Mouse (Mus musculus): ENCODE data around the gene Gsta1. TPM values are rescaled to one million over a fixed set of nuclear protein-coding genes. Genes with fewer than 3 reads are reported as not detected.
"Not testable (repeated sequence)": the region's sequence is repeated elsewhere in the genome, so short reads cannot be mapped to it uniquely, and the experiment has no call there.

The Gsta1 gene
- total RNA-seq (2021) = not detected

GRCm38 (mm10) chr9:78230461-78230860 lies at the start of gene Gsta1:
TSS of gene Gsta1 (plus strand) at chr9:78230656.
- intact Hi-C loops (cut with DNase I); DNase-seq (ENCODE audit: low spot score in 2 of 2): not testable (repeated sequence)

GRCm38 (mm10) chr9:78182474-78182873 lies 48.0 kb upstream of the Gsta1 start, which contains the start of gene Gsta4:
TSS of gene Gsta4 (plus strand) at chr9:78182774.
- DNase-seq (ENCODE audit: low spot score in 2 of 2); intact Hi-C loops (cut with DNase I): not testable (repeated sequence)

GRCm38 (mm10) chr9:78185686-78186085 lies 44.8 kb upstream of the Gsta1 start:
- intact Hi-C loops (cut with DNase I) = no loop called here
- no peak for DNase-seq (ENCODE audit: low spot score in 2 of 2)

GRCm38 (mm10) chr9:78188910-78189309 lies 41.5 kb upstream of the Gsta1 start:
- intact Hi-C loops (cut with DNase I) = no loop called here
- DNase-seq (ENCODE audit: low spot score in 2 of 2) = no peak

GRCm38 (mm10) chr9:78190651-78191634 lies 39.5 kb upstream of the Gsta1 start:
- DNase-seq (ENCODE audit: low spot score in 2 of 2) = peak in 1 of 2 experiments; percentile 22
- intact Hi-C loops (cut with DNase I) = loop anchor here (5.0 kb wide), 1 partner anchor 79 kb away; no protein-coding TSS in a partner anchor

- intact Hi-C loops (cut with DNase I) = loop anchor here (5.0 kb wide), 1 partner anchor 79 kb away; no protein-coding TSS in a partner anchor
- DNase-seq (ENCODE audit: low spot score in 2 of 2) = peak in 1 of 2 experiments; percentile 32
Observed at GRCm38 (mm10) chr9:78191736-78192135, 38.7 kb upstream of the Gsta1 start.

GRCm38 (mm10) chr9:78193902-78194597 lies 36.4 kb upstream of the Gsta1 start:
- DNase-seq (ENCODE audit: low spot score in 2 of 2) = peak; percentile 40 to 66
- intact Hi-C loops (cut with DNase I) = loop anchor here (5.0 kb wide), 1 partner anchor 82 kb away; no protein-coding TSS in a partner anchor

GRCm38 (mm10) chr9:78195034-78195433 lies 35.4 kb upstream of the Gsta1 start:
- peak; percentile 34 to 84 for DNase-seq (ENCODE audit: low spot score in 2 of 2)
- intact Hi-C loops (cut with DNase I) = no loop called here

GRCm38 (mm10) chr9:78197801-78198200 lies 32.7 kb upstream of the Gsta1 start:
- intact Hi-C loops (cut with DNase I) = no loop called here
- no peak for DNase-seq (ENCODE audit: low spot score in 2 of 2)

GRCm38 (mm10) chr9:78204194-78204593 lies 26.3 kb upstream of the Gsta1 start:
- no peak for DNase-seq (ENCODE audit: low spot score in 2 of 2)
- intact Hi-C loops (cut with DNase I) = no loop called here

GRCm38 (mm10) chr9:78208956-78209355 lies 21.5 kb upstream of the Gsta1 start:
- no peak for DNase-seq (ENCODE audit: low spot score in 2 of 2)
- intact Hi-C loops (cut with DNase I) = no loop called here

GRCm38 (mm10) chr9:78210079-78210478 lies 20.4 kb upstream of the Gsta1 start:
- intact Hi-C loops (cut with DNase I) = no loop called here
- no peak for DNase-seq (ENCODE audit: low spot score in 2 of 2)

GRCm38 (mm10) chr9:78210821-78211220 lies 19.6 kb upstream of the Gsta1 start:
- intact Hi-C loops (cut with DNase I) = no loop called here

GRCm38 (mm10) chr9:78211521-78211920 lies 18.9 kb upstream of the Gsta1 start:
- no peak for DNase-seq (ENCODE audit: low spot score in 2 of 2)
- intact Hi-C loops (cut with DNase I) = no loop called here

More at GRCm38 (mm10) chr9:78210821-78211220, 19.6 kb upstream of the Gsta1 start:
- DNase-seq (ENCODE audit: low spot score in 2 of 2) = no peak

GRCm38 (mm10) chr9:78212341-78213049 lies 18.0 kb upstream of the Gsta1 start:
- DNase-seq (ENCODE audit: low spot score in 2 of 2) = no peak
- intact Hi-C loops (cut with DNase I) = no loop called here

- intact Hi-C loops (cut with DNase I) = no loop called here
Observed at GRCm38 (mm10) chr9:78217074-78217473, 13.4 kb upstream of the Gsta1 start.

GRCm38 (mm10) chr9:78222616-78223015 lies 7.8 kb upstream of the Gsta1 start:
- intact Hi-C loops (cut with DNase I) = no loop called here
- DNase-seq (ENCODE audit: low spot score in 2 of 2) = no peak

More at GRCm38 (mm10) chr9:78217074-78217473, 13.4 kb upstream of the Gsta1 start:
- DNase-seq (ENCODE audit: low spot score in 2 of 2) = no peak

- no peak for DNase-seq (ENCODE audit: low spot score in 2 of 2)
- intact Hi-C loops (cut with DNase I) = no loop called here
Observed at GRCm38 (mm10) chr9:78223221-78223902, 7.1 kb upstream of the Gsta1 start.

GRCm38 (mm10) chr9:78224418-78224817 lies 6.0 kb upstream of the Gsta1 start:
- intact Hi-C loops (cut with DNase I) = no loop called here
- no peak for DNase-seq (ENCODE audit: low spot score in 2 of 2)
